Mouse (Mus musculus) midbrain, embryonic 12.5 days (tissue): ENCODE results near the gene Pla2g4c. TPM values are rescaled to one million over a fixed set of nuclear protein-coding genes. Genes with fewer than 3 reads are reported as not detected.
A peak's percentile ranks its signal among the peaks of the same experiment; 100 is the strongest.
"Not testable (repeated sequence)": the region's sequence is repeated elsewhere in the genome, so short reads cannot be mapped to it uniquely, and the experiment has no call there.

Experiments
- ATAC-seq: fragments of 200-750 bp; cut with Nextera tagmentation; 2 replicates; pipeline ENCODE4 v1.8.0; 2017; ENCODE audit warnings: low read depth, moderate TSS enrichment, moderate library complexity; ENCODE audit not compliant: low FRiP score
- H3K27ac ChIP-seq: fragments of 300-500 bp; sonication (generic); replicated peaks from 2 replicates; pipeline ENCODE4 v1.5.1; 2016; ENCODE audit warnings: mild to moderate bottlenecking
- H3K27me3 ChIP-seq: fragments of 300-500 bp; sonication (generic); 2 replicates; pipeline ENCODE4 v1.6.1; 2016; ENCODE audit warnings: mild to moderate bottlenecking
- H3K36me3 ChIP-seq: fragments of 300-500 bp; sonication (generic); 2 replicates; pipeline ENCODE4 v1.6.1; 2016
- H3K4me1 ChIP-seq: fragments of 300-500 bp; sonication (generic); 2 replicates; pipeline ENCODE4 v1.6.1; 2016
- H3K4me2 ChIP-seq: fragments of 300-500 bp; sonication (generic); replicated peaks from 2 replicates; pipeline ENCODE4 v1.6.1; 2016; ENCODE audit warnings: mild to moderate bottlenecking, moderate library complexity
- H3K4me3 ChIP-seq: fragments of 300-500 bp; sonication (generic); 2 replicates; pipeline ENCODE4 v1.5.1; 2016; ENCODE audit warnings: mild to moderate bottlenecking
- H3K9ac ChIP-seq: fragments of 300-500 bp; sonication (generic); replicated peaks from 2 replicates; pipeline ENCODE4 v1.6.1; 2016; ENCODE audit warnings: mild to moderate bottlenecking, moderate library complexity
- H3K9me3 ChIP-seq: fragments of 300-500 bp; sonication (generic); 2 replicates; pipeline ENCODE4 v1.6.1; 2016; ENCODE audit warnings: mild to moderate bottlenecking
- WGBS: fragments of 180-500 bp; shearing (Covaris S2); methylation state at CpG from one replicate; pipeline ENCODE4 v1.1.7; 2016; 5-methylcytosine and 5-hydroxymethylcytosine counted together
- polyA plus RNA-seq: library from polyadenylated mRNA; unstranded; fragments of >200 nt; fragmentation: Nextera tagmentation; extraction: Ambion mirVana; gene quantifications from 2 replicates; pipeline ENCODE4 v1.2.1, GENCODE M21; 2016

Pla2g4c gene
- 1.1 and 1.3 TPM in 2 replicates for polyA plus RNA-seq

GRCm38 (mm10) chr7:13324316-13324715, at the start of gene Pla2g4c:
Gene Pla2g4c (plus strand): TSS chr7:13324655.
- 0 out of 2 replicates have a peak, but pooled peaks cover under 1% of the 10 kb centered on the region for H3K36me3 ChIP-seq
- WGBS, result 94% methylated on average over 2 of the region's 2 CpGs
- H3K4me3 ChIP-seq, result no peak within 1 kb of the TSS
- ATAC-seq, result no peak
- H3K4me2 ChIP-seq, result no peak within 1 kb of the TSS
- H3K4me1 ChIP-seq, result no peaks in the 10 kb centered on the region
- no peak within 1 kb of the TSS for H3K9ac ChIP-seq
- no peaks in the 10 kb centered on the region for H3K9me3 ChIP-seq
- H3K27me3 ChIP-seq, result no peaks in the 10 kb centered on the region
- H3K27ac ChIP-seq, result no peak within 1 kb of the TSS

- Histone ChIP-seq H3K36me3 (peaks cover 51% of the 10 kb centered on the region), H3K27ac (peak within 1 kb of the TSS; percentile 90)
Measured at GRCm38 (mm10) chr7:13277081-13277480, 47.4 kb upstream of the Pla2g4c start, which contains the start of gene Lig1. Gene Lig1 (plus strand): TSS chr7:13277283.

GRCm38 (mm10) chr7:13277833-13278232, 46.6 kb upstream of the Pla2g4c start:
- 32% methylated on average over 2 of the region's 2 CpGs for WGBS
- peak overlapping the region; percentile 90 for H3K27ac ChIP-seq
- ATAC-seq, result peak; percentile 1; the same call in 1 of the 2 replicates
- peak overlapping the region; percentile 69 for H3K4me3 ChIP-seq
- no peaks in the 10 kb centered on the region for H3K9me3 ChIP-seq
- peak overlapping the region; percentile 70 for H3K9ac ChIP-seq
- peaks cover 5% of the 10 kb centered on the region; the same call in 1 of the 2 replicates for H3K4me1 ChIP-seq
- no peaks in the 10 kb centered on the region for H3K27me3 ChIP-seq
- H3K4me2 ChIP-seq, result peak overlapping the region; percentile 69
- peaks cover 59% of the 10 kb centered on the region for H3K36me3 ChIP-seq

More at GRCm38 (mm10) chr7:13277081-13277480, 47.4 kb upstream of the Pla2g4c start, which contains the start of gene Lig1:
- H3K9ac ChIP-seq, result peak within 1 kb of the TSS; percentile 70
- 95% methylated on average over 16 of the region's 16 CpGs for WGBS
- H3K9me3 ChIP-seq, result no peaks in the 10 kb centered on the region
- no peak for ATAC-seq
- H3K4me2 ChIP-seq, result peak within 1 kb of the TSS; percentile 69
- peaks cover 5% of the 10 kb centered on the region; the same call in 1 of the 2 replicates for H3K4me1 ChIP-seq
- no peaks in the 10 kb centered on the region for H3K27me3 ChIP-seq
- peak within 1 kb of the TSS; percentile 69 for H3K4me3 ChIP-seq

GRCm38 (mm10) chr7:13278308-13278891, 46.1 kb upstream of the Pla2g4c start, which contains the start of gene Zswim9:
Gene Zswim9 (minus strand): TSS chr7:13278721.
- H3K9me3 ChIP-seq, result no peaks in the 10 kb centered on the region
- WGBS, result under 1% methylated on average over 39 of the region's 39 CpGs
- ATAC-seq, result peak; percentile 97
- H3K27me3 ChIP-seq, result no peaks in the 10 kb centered on the region
- H3K27ac ChIP-seq, result peak within 1 kb of the TSS; percentile 90
- H3K4me3 ChIP-seq, result peak within 1 kb of the TSS; percentile 69
- peaks cover 5% of the 10 kb centered on the region; the same call in 1 of the 2 replicates for H3K4me1 ChIP-seq
- H3K9ac ChIP-seq, result peak within 1 kb of the TSS; percentile 70
- H3K36me3 ChIP-seq, result peaks cover 58% of the 10 kb centered on the region
- peak within 1 kb of the TSS; percentile 69 for H3K4me2 ChIP-seq

- peak overlapping the region; percentile 69 for H3K4me3 ChIP-seq
- not testable (repeated sequence) for H3K27ac ChIP-seq, H3K27me3 ChIP-seq, H3K9me3 ChIP-seq, H3K4me1 ChIP-seq
- H3K9ac ChIP-seq, result peak overlapping the region; percentile 70; the same call in 1 of the 2 replicates
- peak; percentile 64 for ATAC-seq
- WGBS, result under 1% methylated on average over 16 of the region's 29 CpGs
- peaks cover 58% of the 10 kb centered on the region for H3K36me3 ChIP-seq
- peak overlapping the region; percentile 69 for H3K4me2 ChIP-seq
Measured at GRCm38 (mm10) chr7:13278957-13279356, 45.5 kb upstream of the Pla2g4c start.

- ATAC-seq, result peak; percentile 70; the same call in 1 of the 2 replicates
- no peaks in the 10 kb centered on the region for H3K4me1 ChIP-seq
- H3K9ac ChIP-seq, result no peak overlapping the region
- H3K36me3 ChIP-seq, result peaks cover 82% of the 10 kb centered on the region
- H3K9me3 ChIP-seq, result no peaks in the 10 kb centered on the region
- no peak overlapping the region for H3K27ac ChIP-seq
- no peak overlapping the region for H3K4me3 ChIP-seq
- H3K4me2 ChIP-seq, result no peak overlapping the region
- 47% methylated on average over 5 of the region's 5 CpGs for WGBS
- H3K27me3 ChIP-seq, result no peaks in the 10 kb centered on the region
Measured at GRCm38 (mm10) chr7:13288621-13289020, 35.8 kb upstream of the Pla2g4c start.

- Histone ChIP-seq H3K4me1 (no peaks in the 10 kb centered on the region), H3K27ac (no peak overlapping the region), H3K36me3 (peaks cover 87% of the 10 kb centered on the region), H3K9ac (no peak overlapping the region), H3K4me3 (no peak overlapping the region), H3K9me3 (no peaks in the 10 kb centered on the region), H3K27me3 (no peaks in the 10 kb centered on the region), H3K4me2 (no peak overlapping the region)
- ATAC-seq, result no peak
- 91% methylated on average over 1 of the region's 1 CpGs for WGBS
Measured at GRCm38 (mm10) chr7:13290041-13290675, 34.3 kb upstream of the Pla2g4c start.

GRCm38 (mm10) chr7:13291370-13291769, 33.1 kb upstream of the Pla2g4c start:
- Histone ChIP-seq H3K9me3 (no peaks in the 10 kb centered on the region), H3K36me3 (peaks cover 89% of the 10 kb centered on the region)

GRCm38 (mm10) chr7:13293878-13294855, 30.3 kb upstream of the Pla2g4c start:
- Histone ChIP-seq H3K27me3 (no peaks in the 10 kb centered on the region), H3K4me1 (no peaks in the 10 kb centered on the region), H3K9me3 (no peaks in the 10 kb centered on the region), H3K4me2 (no peak overlapping the region), H3K9ac (no peak overlapping the region), H3K4me3 (no peak overlapping the region), H3K27ac (no peak overlapping the region), H3K36me3 (peaks cover 96% of the 10 kb centered on the region)
- 90% methylated on average over 11 of the region's 11 CpGs for WGBS
- ATAC-seq, result no peak

More at GRCm38 (mm10) chr7:13291370-13291769, 33.1 kb upstream of the Pla2g4c start:
- no peak for ATAC-seq
- H3K9ac ChIP-seq, result no peak overlapping the region
- H3K4me3 ChIP-seq, result no peak overlapping the region
- 91% methylated on average over 2 of the region's 2 CpGs for WGBS
- H3K27ac ChIP-seq, result no peak overlapping the region
- no peaks in the 10 kb centered on the region for H3K4me1 ChIP-seq
- no peaks in the 10 kb centered on the region for H3K27me3 ChIP-seq
- H3K4me2 ChIP-seq, result no peak overlapping the region

- Histone ChIP-seq H3K36me3 (peaks cover 96% of the 10 kb centered on the region), H3K27me3 (no peaks in the 10 kb centered on the region)
- WGBS, result 95% methylated on average over 7 of the region's 7 CpGs
Measured at GRCm38 (mm10) chr7:13295256-13295655, 29.2 kb upstream of the Pla2g4c start.

GRCm38 (mm10) chr7:13297636-13298035, 26.8 kb upstream of the Pla2g4c start:
- no peak overlapping the region for H3K4me3 ChIP-seq
- no peaks in the 10 kb centered on the region for H3K27me3 ChIP-seq
- WGBS, result 88% methylated on average over 1 of the region's 1 CpGs
- no peak for ATAC-seq
- peaks cover 98% of the 10 kb centered on the region for H3K36me3 ChIP-seq
- no peak overlapping the region for H3K9ac ChIP-seq
- no peak overlapping the region for H3K4me2 ChIP-seq
- no peaks in the 10 kb centered on the region for H3K9me3 ChIP-seq
- no peak overlapping the region for H3K27ac ChIP-seq
- H3K4me1 ChIP-seq, result no peaks in the 10 kb centered on the region

More at GRCm38 (mm10) chr7:13295256-13295655, 29.2 kb upstream of the Pla2g4c start:
- no peaks in the 10 kb centered on the region for H3K4me1 ChIP-seq
- H3K27ac ChIP-seq, result no peak overlapping the region
- no peak overlapping the region for H3K4me2 ChIP-seq
- H3K9me3 ChIP-seq, result no peaks in the 10 kb centered on the region
- no peak overlapping the region for H3K4me3 ChIP-seq
- no peak overlapping the region for H3K9ac ChIP-seq
- no peak for ATAC-seq
